Mouse (Mus musculus): ENCODE measurements at regions not wholly inside any gene's neighbourhood (a gene's known extent, or its start where the extent isn't known, plus 50 kb on each side); places are given as distances from the start of the nearest gene placed in this dataset.

- TF ChIP-seq POLR2A (IDR thresholded peaks at IDR 0.05; ENCODE audit: insufficient read depth, low read depth, low read length) (no peak), CTCF (IDR thresholded peaks at IDR 0.05) (no peak)
These were observed 395.4 kb upstream of the Grin3a start for GRCm38 (mm10) chr4:50240951-50241350.
